Mouse (Mus musculus) MEL (cell line): ENCODE measurements around the gene Palld. TPM values are rescaled to one million over a fixed set of nuclear protein-coding genes. Genes with fewer than 3 reads are reported as not detected.

Experiments used
- DNase-seq: peaks from one replicate; pipeline ENCODE4 v3.0.0; 2011; ENCODE audit warnings: low read depth, low spot score
- H3K27ac ChIP-seq: 2 replicates; pipeline ENCODE4 v1.5.1; 2012; ENCODE audit warnings: low read depth, mild to moderate bottlenecking, control low read depth, low read length, moderate library complexity; ENCODE audit not compliant: control insufficient read depth
- H3K27me3 ChIP-seq, 2 experiments: fragments of 150-350 bp in 1 of 2; sonication (generic) in 1 of 2; 2 replicates each; pipeline ENCODE4 v1.6.1; 2012; ENCODE audit warnings: low read length in 2 of 2, mild to moderate bottlenecking in 2 of 2, improper control_type of control experiment in 1 of 2, moderate library complexity in 1 of 2; ENCODE audit not compliant: insufficient read depth in 2 of 2, control insufficient read depth in 1 of 2
- H3K36me3 ChIP-seq, 2 experiments: 2 replicates each; pipeline ENCODE4 v1.6.1; 2012 to 2014; ENCODE audit warnings: low read length in 2 of 2, improper control_type of control experiment in 1 of 2, inconsistent platforms in 1 of 2, mild to moderate bottlenecking in 1 of 2; ENCODE audit not compliant: insufficient read depth in 2 of 2, control insufficient read depth in 1 of 2
- H3K4me1 ChIP-seq, 2 experiments: fragments of 150-350 bp in 1 of 2; sonication (generic) in 1 of 2; 2 replicates each; pipeline ENCODE4 v1.6.1; 2012; ENCODE audit warnings: low read length in 2 of 2, improper control_type of control experiment in 1 of 2, mild to moderate bottlenecking in 1 of 2; ENCODE audit not compliant: insufficient read depth in 2 of 2, control insufficient read depth in 1 of 2
- H3K4me3 ChIP-seq, 2 experiments: fragments of 150-350 bp in 1 of 2; sonication (generic) in 1 of 2; 2 replicates each; pipeline ENCODE4 v1.5.1; 2012; ENCODE audit warnings: low read depth in 2 of 2, low read length in 2 of 2, mild to moderate bottlenecking in 2 of 2, moderate library complexity in 2 of 2, control low read depth in 1 of 2, improper control_type of control experiment in 1 of 2; ENCODE audit not compliant: control insufficient read depth in 1 of 2, insufficient read depth in 1 of 2
- H3K79me2 ChIP-seq: 2 replicates; pipeline ENCODE4 v1.6.1; 2012; ENCODE audit warnings: mild to moderate bottlenecking, low read length, moderate library complexity; ENCODE audit not compliant: control insufficient read depth, poor library complexity, insufficient read depth
- H3K9ac ChIP-seq: 2 replicates; pipeline ENCODE4 v1.6.1; 2012; ENCODE audit warnings: low read depth, mild to moderate bottlenecking, control low read depth, low read length, moderate library complexity; ENCODE audit not compliant: control insufficient read depth, poor library complexity, severe bottlenecking
- H3K9me3 ChIP-seq: fragments of 150-350 bp; sonication (generic); replicated peaks from 2 replicates; pipeline ENCODE4 v1.6.1; 2012; ENCODE audit warnings: mild to moderate bottlenecking, low read length, improper control_type of control experiment, moderate library complexity; ENCODE audit not compliant: insufficient read depth
- BHLHE40 ChIP-seq: IDR thresholded peaks from 2 replicates; pipeline ENCODE4 v1.6.1; 2012; ENCODE audit warnings: low read depth, mild to moderate bottlenecking, inconsistent platforms, low read length, improper control_type of control experiment, borderline replicate concordance
- E2F4 ChIP-seq: IDR thresholded peaks from 2 replicates; pipeline ENCODE4 v1.6.1; 2011; ENCODE audit warnings: low read depth, low read length, improper control_type of control experiment, borderline replicate concordance
- EP300 ChIP-seq, 2 experiments: IDR thresholded peaks; 2 replicates each; pipeline ENCODE4 v1.6.1; 2011; ENCODE audit warnings: improper control_type of control experiment in 2 of 2, low read length in 2 of 2, low read depth in 1 of 2, mild to moderate bottlenecking in 1 of 2
- GABPA ChIP-seq: IDR thresholded peaks from 2 replicates; pipeline ENCODE4 v1.6.1; 2012; ENCODE audit warnings: low read depth, mild to moderate bottlenecking, inconsistent platforms, low read length, improper control_type of control experiment, moderate library complexity
- GATA1 ChIP-seq: IDR thresholded peaks from 2 replicates; pipeline ENCODE4 v1.6.1; 2011; ENCODE audit warnings: low read depth, low read length, improper control_type of control experiment
- HCFC1 ChIP-seq: IDR thresholded peaks from 2 replicates; pipeline ENCODE4 v1.6.1; 2012; ENCODE audit warnings: low read depth, mild to moderate bottlenecking, inconsistent platforms, low read length, improper control_type of control experiment, moderate library complexity
- JUND ChIP-seq: IDR thresholded peaks from 2 replicates; pipeline ENCODE4 v1.6.1; 2011; ENCODE audit warnings: low read depth, mild to moderate bottlenecking, improper control_type of control experiment, low read length
- MAZ ChIP-seq: IDR thresholded peaks from 2 replicates; pipeline ENCODE4 v1.6.1; 2012; ENCODE audit warnings: low read depth, mild to moderate bottlenecking, inconsistent platforms, low read length, improper control_type of control experiment
- NRF1 ChIP-seq: IDR thresholded peaks from 2 replicates; pipeline ENCODE4 v1.6.1; 2014; ENCODE audit warnings: low read depth, mild to moderate bottlenecking, inconsistent platforms, low read length, improper control_type of control experiment, moderate library complexity; ENCODE audit not compliant: poor library complexity, insufficient read depth, severe bottlenecking
- POLR2A ChIP-seq, 2 experiments: IDR thresholded peaks; 2 replicates each; pipeline ENCODE4 v1.6.1; 2011 to 2012; ENCODE audit warnings: low read length in 2 of 2, mild to moderate bottlenecking in 2 of 2, control low read depth in 1 of 2, improper control_type of control experiment in 1 of 2, low read depth in 1 of 2, moderate library complexity in 1 of 2; ENCODE audit not compliant: control insufficient read depth in 1 of 2, insufficient read depth in 1 of 2, poor library complexity in 1 of 2
- SMC3 ChIP-seq: IDR thresholded peaks from 2 replicates; pipeline ENCODE4 v1.6.1; 2011; ENCODE audit warnings: low read depth, low read length, improper control_type of control experiment
- TBP ChIP-seq: IDR thresholded peaks from 2 replicates; pipeline ENCODE4 v1.8.0; 2011; ENCODE audit warnings: low read depth, low read length, improper control_type of control experiment
- UBTF ChIP-seq: IDR thresholded peaks from 2 replicates; pipeline ENCODE4 v1.6.1; 2012; ENCODE audit warnings: low read depth, mild to moderate bottlenecking, inconsistent platforms, low read length, improper control_type of control experiment, moderate library complexity, borderline replicate concordance; ENCODE audit not compliant: insufficient read depth
- USF1 ChIP-seq: IDR thresholded peaks from 2 replicates; pipeline ENCODE4 v1.6.1; 2014; ENCODE audit warnings: low read depth, mild to moderate bottlenecking, inconsistent platforms, low read length, improper control_type of control experiment, moderate library complexity
- ZC3H11A ChIP-seq: IDR thresholded peaks from 2 replicates; pipeline ENCODE4 v1.6.1; 2012; ENCODE audit warnings: low read depth, mild to moderate bottlenecking, inconsistent platforms, low read length, improper control_type of control experiment
- ZKSCAN1 ChIP-seq: IDR thresholded peaks from 2 replicates; pipeline ENCODE4 v1.6.1; 2012; ENCODE audit warnings: low read depth, mild to moderate bottlenecking, inconsistent platforms, low read length, improper control_type of control experiment, moderate library complexity
- ZNF384 ChIP-seq: IDR thresholded peaks from 2 replicates; pipeline ENCODE4 v1.6.1; 2012; ENCODE audit warnings: low read depth, mild to moderate bottlenecking, inconsistent platforms, low read length, improper control_type of control experiment
- polyA plus RNA-seq, 2 experiments: library from polyadenylated mRNA; stranded (reverse) in 1 of 2; unstranded in 1 of 2; fragments of >175 nt in 1 of 2; fragments of >200 nt in 1 of 2; gene quantifications; 2 replicates each; pipeline versions ENCODE4 v1.2.1 to v1.2.4; 2012; ENCODE audit warnings: low replicate concordance in 2 of 2, low read depth in 1 of 2; ENCODE audit not compliant: insufficient read length in 2 of 2, insufficient read depth in 1 of 2, missing spikeins in 1 of 2
- total RNA-seq: library from RNA; depleted of rRNA; stranded (reverse); fragments of 300-350 nt; gene quantifications from 2 replicates; pipeline ENCODE4 v1.2.3, GENCODE M21; 2012

Palld gene
- total and polyA plus RNA-seq, 3 experiments: 0.23 to 1.9 TPM; not detected in 1

GRCm38 (mm10) chr8:61756971-61757965 lies 145.2 kb downstream of the Palld start:
- Histone ChIP-seq H3K79me2 (no peaks in the 10 kb centered on the region), H3K27me3 (no peaks in the 10 kb centered on the region), H3K9ac (no peak overlapping the region), H3K4me1 (no peaks in the 10 kb centered on the region), H3K36me3 (no peaks in the 10 kb centered on the region), H3K9me3 (no peaks in the 10 kb centered on the region), H3K4me3 (no peak overlapping the region), H3K27ac (no peak overlapping the region)
- no peak for TF ChIP-seq POLR2A (IDR thresholded peaks at IDR 0.05; ENCODE audit: control insufficient read depth in 1 of 2, insufficient read depth in 1 of 2, low read depth in 1 of 2, low read length in 2 of 2, poor library complexity in 1 of 2)
- TF ChIP-seq GABPA: no peak
- TF ChIP-seq GATA1: no peak
- no peak for TF ChIP-seq EP300 (IDR thresholded peaks at IDR 0.05; ENCODE audit: low read depth in 1 of 2, low read length in 2 of 2)
- DNase-seq: no peak

- Histone ChIP-seq H3K4me3 (no peak overlapping the region), H3K36me3 (no peaks in the 10 kb centered on the region), H3K4me1 (no peaks in the 10 kb centered on the region), H3K9me3 (no peaks in the 10 kb centered on the region), H3K27me3 (no peaks in the 10 kb centered on the region), H3K27ac (no peak overlapping the region), H3K79me2 (no peaks in the 10 kb centered on the region), H3K9ac (no peak overlapping the region)
- TF ChIP-seq ZKSCAN1: no peak
- TF ChIP-seq NRF1: no peak
- no peak for TF ChIP-seq ZNF384
- TF ChIP-seq JUND: no peak
- no peak for TF ChIP-seq E2F4
- no peak for TF ChIP-seq ZC3H11A
- no peak for TF ChIP-seq GABPA
- no peak for TF ChIP-seq HCFC1
- TF ChIP-seq SMC3: no peak
- no peak for TF ChIP-seq EP300 (IDR thresholded peaks at IDR 0.05; ENCODE audit: low read depth in 1 of 2, low read length in 2 of 2)
- TF ChIP-seq USF1: no peak
- TF ChIP-seq MAZ: no peak
- no peak for TF ChIP-seq UBTF
- TF ChIP-seq BHLHE40: no peak
- no peak for TF ChIP-seq TBP
- no peak for DNase-seq
These were observed 147.3 kb downstream of the Palld start for GRCm38 (mm10) chr8:61755186-61755585.
